Comparison of ENCODE assay signal across 7 mouse cellular contexts in genomic region chr11:72171906-72172305, GRCm38 (mm10). TPM values are rescaled to one million over a fixed set of nuclear protein-coding genes. Genes with fewer than 3 reads are reported as not detected.
DNase-seq lines count a peak whose midpoint lies in the region; ATAC-seq and TF ChIP-seq lines count a peak whose summit lies in the region.
"Not testable (repeated sequence)": the region's sequence is repeated elsewhere in the genome, so short reads cannot be mapped to it uniquely, and the experiment has no call there.
"Had no signal": no experiment of that assay in that cellular context is flagged by ENCODE, and none has a peak within 500 bp of the region (broad histone marks: within the 10 kb centered on the region; RNA-seq: fewer than 3 reads in every experiment).

No protein-coding gene starts in this region.

- not testable (repeated sequence) for ATAC-seq in intestine, embryonic 14.5 days (replicated peaks; ENCODE audit: low FRiP score, low TSS enrichment, low read depth); midbrain, embryonic 11.5 days (ENCODE audit: low FRiP score)

- peak; percentile 61 for DNase-seq in heart, adult 11 months
- DNase-seq in heart, embryonic 10.5 days (ENCODE audit: low spot score): peak; percentile 41
- peak; percentile 43 for DNase-seq in intestine, embryonic 14.5 days (ENCODE audit: low spot score)
- DNase-seq in midbrain, embryonic 11.5 days (ENCODE audit: low spot score, missing footprints): peak; percentile 57

- H3K4me1 ChIP-seq in heart, embryonic 10.5 days; intestine, embryonic 14.5 days (replicated peaks; ENCODE audit: control insufficient read depth, insufficient read depth, low read length); midbrain, embryonic 11.5 days (ENCODE audit: control insufficient read depth, insufficient read depth, low read length); testis, adult 2 months (ENCODE audit: control insufficient read depth, insufficient read depth, low read length): not testable (repeated sequence)

- not testable (repeated sequence) for H3K27ac ChIP-seq in heart, embryonic 10.5 days; intestine, embryonic 14.5 days (ENCODE audit: low read depth); midbrain, embryonic 11.5 days (ENCODE audit: low read depth, low read length); testis, adult 2 months (ENCODE audit: control insufficient read depth, insufficient read depth, low read depth, low read length)

- 78% methylated on average over 4 of the region's 4 CpGs for WGBS in heart, embryonic 10.5 days
- 69% methylated on average over 4 of the region's 4 CpGs for WGBS in intestine, embryonic 14.5 days
- WGBS in midbrain, embryonic 11.5 days: 89% methylated on average over 4 of the region's 4 CpGs

- H3K4me3 ChIP-seq in heart, embryonic 10.5 days; intestine, embryonic 14.5 days (ENCODE audit: low read depth, low read length); midbrain, embryonic 11.5 days (ENCODE audit: low read depth, low read length): not testable (repeated sequence)
- peak overlapping the region; percentile 7 for H3K4me3 ChIP-seq in testis, adult 2 months (ENCODE audit: control insufficient read depth, low read depth, low read length)

- not testable (repeated sequence) for TF ChIP-seq POLR2A in testis, adult 2 months (IDR thresholded peaks at IDR 0.05; ENCODE audit: control insufficient read depth, low read depth, low read length)

- TF ChIP-seq CTCF in testis, adult 2 months (IDR thresholded peaks at IDR 0.05; ENCODE audit: control insufficient read depth, insufficient read depth, insufficient replicate concordance, low read depth, low read length): not testable (repeated sequence)

- H3K27me3 ChIP-seq in heart, embryonic 10.5 days (ENCODE audit: insufficient read depth, poor library complexity, severe bottlenecking); intestine, embryonic 14.5 days (replicated peaks; ENCODE audit: control insufficient read depth, insufficient read depth, low read length); midbrain, embryonic 11.5 days (ENCODE audit: control insufficient read depth, insufficient read depth, low read length); testis, adult 2 months (ENCODE audit: control insufficient read depth, insufficient read depth, low read length): not testable (repeated sequence)

- H3K4me2 ChIP-seq in intestine, embryonic 14.5 days (ENCODE audit: low read length); midbrain, embryonic 11.5 days: not testable (repeated sequence)

- not testable (repeated sequence) for H3K9me3 ChIP-seq in heart, embryonic 10.5 days; intestine, embryonic 14.5 days (ENCODE audit: control insufficient read depth, low read length); midbrain, embryonic 11.5 days (ENCODE audit: control insufficient read depth, low read length)

- peaks cover 59% of the 10 kb centered on the region for H3K36me3 ChIP-seq in heart, embryonic 10.5 days
- peaks cover 82% of the 10 kb centered on the region for H3K36me3 ChIP-seq in intestine, embryonic 14.5 days (ENCODE audit: control insufficient read depth, insufficient read depth, low read length)
- H3K36me3 ChIP-seq in midbrain, embryonic 11.5 days (ENCODE audit: control insufficient read depth, insufficient read depth, low read length): peaks cover 12% of the 10 kb centered on the region
- H3K36me3 ChIP-seq in testis, adult 2 months (ENCODE audit: control insufficient read depth, insufficient read depth, low read length): not testable (repeated sequence)

- not testable (repeated sequence) for H3K9ac ChIP-seq in intestine, embryonic 14.5 days (ENCODE audit: low read length); midbrain, embryonic 11.5 days (ENCODE audit: low read length)

RNA-seq across cellular contexts. Expression of gene Gm43951, which starts 34.7 kb away (rescaled TPM):
- polyA plus RNA-seq in heart, embryonic 10.5 days (2016; fragmentation: Nextera tagmentation; extraction: Ambion mirVana): 0.10 and 0.24 TPM in 2 replicates
- polyA plus RNA-seq in intestine, embryonic 14.5 days (2014; fragmentation: Nextera tagmentation; extraction: Ambion mirVana): 0.08 and 0.09 TPM in 2 replicates
- polyA plus RNA-seq in midbrain, embryonic 11.5 days (2014; fragmentation: Nextera tagmentation; extraction: Ambion mirVana): 0.06 and 0.12 TPM in 2 replicates
- 0.78 and 1.1 TPM in 2 replicates for polyA plus RNA-seq in testis, adult 2 months (2012; rRNA removed)
- polyA plus RNA-seq: activated CD4-positive, CD25-positive, alpha-beta regulatory T cell, adult 4 months; CD4-positive, CD25-positive, alpha-beta regulatory T cell, adult 4 months had no signal

RNA-seq across cellular contexts. Expression of gene 4933427D14Rik, which starts 35.4 kb away (rescaled TPM):
- 7.1 and 9.4 TPM in 2 replicates for polyA plus RNA-seq in heart, embryonic 10.5 days (2016; fragmentation: Nextera tagmentation; extraction: Ambion mirVana)
- polyA plus RNA-seq in intestine, embryonic 14.5 days (2014; fragmentation: Nextera tagmentation; extraction: Ambion mirVana): 11.0 and 13.9 TPM in 2 replicates
- polyA plus RNA-seq in midbrain, embryonic 11.5 days (2014; fragmentation: Nextera tagmentation; extraction: Ambion mirVana): 19.5 and 20.2 TPM in 2 replicates
- 19.1 and 33.1 TPM in 2 replicates for polyA plus RNA-seq in testis, adult 2 months (2012; rRNA removed)

RNA-seq across cellular contexts. Expression of gene Txndc17, which starts 35.4 kb away (rescaled TPM):
- polyA plus RNA-seq in heart, embryonic 10.5 days (2016; fragmentation: Nextera tagmentation; extraction: Ambion mirVana): 161 and 183 TPM in 2 replicates
- polyA plus RNA-seq in intestine, embryonic 14.5 days (2014; fragmentation: Nextera tagmentation; extraction: Ambion mirVana): 256 and 268 TPM in 2 replicates
- 163 and 168 TPM in 2 replicates for polyA plus RNA-seq in midbrain, embryonic 11.5 days (2014; fragmentation: Nextera tagmentation; extraction: Ambion mirVana)
- 15.8 and 17.5 TPM in 2 replicates for polyA plus RNA-seq in testis, adult 2 months (2012; rRNA removed)

RNA-seq across cellular contexts. Expression of gene Pitpnm3, which starts 36.3 kb away (rescaled TPM):
- polyA plus RNA-seq in heart, embryonic 10.5 days (2016; fragmentation: Nextera tagmentation; extraction: Ambion mirVana): 0.09 and 0.20 TPM in 2 replicates
- polyA plus RNA-seq in intestine, embryonic 14.5 days (2014; fragmentation: Nextera tagmentation; extraction: Ambion mirVana): 1.4 TPM in 2 replicates
- polyA plus RNA-seq in midbrain, embryonic 11.5 days (2014; fragmentation: Nextera tagmentation; extraction: Ambion mirVana): 0.56 and 0.99 TPM in 2 replicates
- 2.6 and 3.2 TPM in 2 replicates for polyA plus RNA-seq in testis, adult 2 months (2012; rRNA removed)
- polyA plus RNA-seq: activated CD4-positive, CD25-positive, alpha-beta regulatory T cell, adult 4 months had no signal

RNA-seq across cellular contexts. Expression of gene Med31, which starts 43.5 kb away (rescaled TPM):
- 26.9 and 36.9 TPM in 2 replicates for polyA plus RNA-seq in heart, embryonic 10.5 days (2016; fragmentation: Nextera tagmentation; extraction: Ambion mirVana)
- polyA plus RNA-seq in intestine, embryonic 14.5 days (2014; fragmentation: Nextera tagmentation; extraction: Ambion mirVana): 37.3 and 38.0 TPM in 2 replicates
- 55.7 and 56.7 TPM in 2 replicates for polyA plus RNA-seq in midbrain, embryonic 11.5 days (2014; fragmentation: Nextera tagmentation; extraction: Ambion mirVana)
- polyA plus RNA-seq in testis, adult 2 months (2012; rRNA removed): 21.5 and 23.5 TPM in 2 replicates
